Mouse (Mus musculus) regulatory T cell (primary cell): ENCODE results near the gene Gmppa.

Experiments used
- in situ Hi-C: fragments of 300-600 bp; cut with MboI, MseI; formaldehyde crosslinking; loops from one replicate; pipeline ENCODE4 v1.15.1; 2025; ENCODE audit warnings: high pct_unique_total_duplicates

Gmppa gene

DNA sequence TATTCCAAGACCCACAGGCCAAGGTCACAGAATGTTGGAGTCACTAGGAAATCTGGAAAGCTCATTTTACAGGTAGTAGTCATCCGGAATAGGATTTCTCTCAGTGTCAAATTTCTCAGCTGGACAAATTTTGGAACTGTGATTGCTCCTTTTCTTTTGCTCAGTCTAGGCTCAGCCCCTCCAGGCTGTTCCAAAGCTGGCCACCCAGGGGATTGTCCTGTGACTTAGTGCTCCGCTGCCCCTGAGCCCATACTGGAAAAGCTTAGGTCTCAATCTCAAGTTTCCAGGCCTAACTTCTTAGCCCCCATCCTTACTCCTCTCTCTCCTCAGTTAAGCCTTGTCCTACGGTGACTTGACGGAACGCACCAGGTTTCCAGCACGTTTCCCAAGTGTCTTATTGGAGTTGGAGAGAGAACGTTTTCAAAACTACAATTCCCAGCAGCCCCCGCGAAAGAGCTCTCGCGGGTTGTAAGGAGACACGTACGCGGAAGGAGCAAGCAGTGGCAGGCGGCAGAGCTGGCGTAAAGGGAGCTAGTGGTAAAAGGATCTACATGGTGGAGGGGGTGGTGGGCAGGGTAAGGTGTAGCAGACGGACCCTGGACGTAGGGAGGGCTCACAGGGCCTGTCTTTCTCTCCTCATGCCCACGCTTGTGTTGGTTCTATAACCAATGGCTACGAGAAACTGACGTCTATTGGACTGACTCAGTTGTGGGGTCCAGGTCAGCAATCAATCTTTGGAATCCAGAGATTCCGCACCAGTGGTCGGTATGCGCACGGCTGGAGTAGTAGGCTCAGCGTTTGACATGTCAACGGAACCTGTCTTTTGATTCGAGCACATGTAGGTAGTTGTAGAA, at the start of gene Gmppa:
Gmppa (plus strand) TSS at position 456 of the 854 bp plus-strand sequence.
- in situ Hi-C loops = no loop called here

DNA sequence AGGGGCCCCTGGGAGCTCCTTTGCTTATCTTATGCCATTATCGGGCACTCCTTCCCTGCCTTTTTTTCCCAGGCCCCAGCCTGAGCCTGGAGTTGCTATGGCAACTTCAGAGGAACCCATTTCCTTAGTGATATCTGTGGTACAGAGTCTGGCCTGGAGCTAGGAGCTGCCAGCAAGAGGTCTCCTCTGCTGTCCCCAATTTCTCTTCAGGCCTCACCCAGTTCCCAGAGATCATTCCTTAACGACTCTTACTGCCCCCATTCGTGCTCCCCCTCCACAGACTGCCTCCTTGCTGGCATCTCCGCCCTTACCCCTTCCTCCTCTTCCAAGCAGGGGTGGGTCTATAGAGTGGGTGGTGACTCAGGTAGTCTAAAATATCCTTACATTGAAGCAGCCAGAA, 49.6 kb upstream of the Gmppa start:
- in situ Hi-C loops = no loop called here

DNA sequence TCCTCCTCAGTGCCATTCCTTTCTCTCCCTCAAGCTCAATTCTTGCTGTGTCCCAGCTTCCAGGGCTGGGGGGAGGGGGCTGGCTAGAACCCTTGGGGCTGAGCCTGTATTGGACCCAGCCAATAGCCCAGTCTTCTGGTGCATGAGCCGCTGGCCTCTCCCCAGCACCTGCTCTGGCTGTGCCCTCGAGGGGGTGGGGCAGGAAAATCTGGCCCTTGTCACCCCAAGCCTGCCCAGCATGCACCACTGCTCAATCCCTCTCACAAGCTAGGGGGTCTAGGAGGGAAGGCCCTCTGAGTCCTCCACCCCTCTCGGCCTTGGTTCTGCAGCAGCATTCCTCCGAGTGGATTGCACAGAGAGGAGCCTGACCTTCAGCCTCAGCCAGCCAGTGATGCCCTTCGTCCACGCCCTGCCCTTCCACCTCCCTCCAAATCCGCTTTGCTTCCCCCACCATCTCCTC, 48.2 kb upstream of the Gmppa start:
- in situ Hi-C loops = no loop called here

DNA sequence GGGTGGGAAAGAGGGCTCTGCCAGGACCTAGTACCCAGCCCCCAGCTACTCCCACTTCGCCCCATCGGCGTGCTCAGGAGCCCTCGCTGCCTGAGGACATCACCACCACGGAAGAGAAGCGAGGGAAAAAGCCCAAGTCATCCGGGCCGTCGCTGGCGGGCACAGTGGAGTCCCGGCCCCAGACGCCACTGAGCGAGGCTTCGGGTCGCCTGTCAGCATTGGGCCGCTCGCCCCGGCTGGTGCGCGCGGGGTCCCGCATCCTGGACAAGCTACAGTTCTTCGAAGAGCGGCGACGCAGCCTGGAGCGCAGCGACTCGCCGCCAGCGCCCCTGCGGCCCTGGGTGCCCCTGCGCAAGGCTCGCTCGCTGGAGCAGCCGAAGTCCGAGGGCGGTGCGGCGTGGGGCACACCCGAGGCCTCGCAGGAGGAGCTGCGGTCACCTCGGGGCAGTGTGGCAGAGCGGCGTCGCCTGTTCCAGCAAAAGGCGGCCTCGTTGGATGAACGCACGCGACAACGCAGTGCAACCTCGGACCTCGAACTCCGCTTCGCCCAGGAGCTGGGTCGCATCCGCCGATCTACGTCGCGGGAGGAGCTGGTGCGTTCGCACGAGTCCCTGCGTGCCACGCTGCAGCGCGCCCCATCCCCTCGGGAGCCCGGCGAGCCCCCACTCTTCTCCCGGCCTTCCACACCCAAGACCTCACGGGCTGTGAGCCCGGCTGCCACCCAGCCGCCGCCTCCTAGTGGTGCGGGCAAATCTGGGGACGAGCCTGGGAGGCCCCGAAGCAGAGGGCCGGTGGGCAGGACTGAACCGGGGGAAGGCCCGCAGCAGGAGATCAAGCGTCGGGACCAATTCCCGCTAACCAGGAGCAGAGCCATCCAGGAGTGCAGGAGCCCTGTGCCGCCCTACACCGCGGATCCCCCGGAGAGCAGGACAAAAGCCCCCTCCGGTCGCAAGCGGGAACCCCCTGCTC, 47.5 kb upstream of the Gmppa start:
- in situ Hi-C loops = no loop called here

DNA sequence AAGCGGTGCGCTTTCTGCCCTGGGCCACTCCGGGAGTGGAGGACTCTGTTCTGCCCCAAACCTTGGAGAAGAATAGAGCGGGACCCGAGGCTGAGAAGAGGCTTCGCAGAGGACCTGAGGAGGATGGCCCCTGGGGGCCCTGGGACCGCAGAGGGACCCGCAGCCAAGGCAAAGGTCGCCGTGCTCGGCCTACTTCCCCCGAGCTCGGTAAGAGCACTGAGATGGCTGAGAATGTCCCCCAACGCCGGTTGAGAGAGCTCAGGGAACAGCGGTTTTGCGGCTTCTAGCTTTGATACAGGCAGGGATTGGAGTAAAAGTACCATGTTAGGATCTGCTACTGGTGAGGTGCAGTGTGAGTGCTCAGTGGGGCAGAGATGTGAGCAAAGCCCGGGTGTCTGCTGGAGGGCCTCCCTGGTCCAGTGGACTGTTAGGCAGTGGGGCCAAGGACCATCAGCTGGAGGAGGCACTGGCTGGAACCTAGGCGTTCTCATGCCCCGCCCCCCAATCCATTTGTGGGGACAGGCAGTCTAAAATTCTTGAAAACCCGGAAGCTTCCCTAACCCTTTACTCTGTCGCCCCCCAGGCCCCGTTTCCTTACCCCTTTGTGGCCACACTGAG, 46.7 kb upstream of the Gmppa start:
- in situ Hi-C loops = no loop called here

DNA sequence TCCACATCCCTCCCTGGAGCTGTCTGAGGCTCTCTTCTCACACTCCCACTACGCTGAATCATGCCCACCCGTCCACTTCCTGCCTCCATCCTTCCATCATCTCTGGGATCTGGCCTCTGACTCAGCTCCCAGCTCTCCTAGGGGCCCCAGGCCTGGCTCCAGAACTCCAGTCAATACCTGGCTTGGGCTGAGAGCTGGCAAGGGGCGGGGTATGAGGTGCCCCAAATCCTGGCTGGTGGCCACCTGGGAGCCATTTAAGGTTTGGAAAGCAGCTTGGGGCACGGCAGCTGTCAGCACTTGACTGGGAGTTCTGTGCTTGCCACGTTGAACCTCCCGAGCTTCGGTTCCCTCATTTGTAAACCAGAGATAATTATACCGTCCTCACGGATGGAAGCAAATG, 42.6 kb upstream of the Gmppa start:
- in situ Hi-C loops = no loop called here

DNA sequence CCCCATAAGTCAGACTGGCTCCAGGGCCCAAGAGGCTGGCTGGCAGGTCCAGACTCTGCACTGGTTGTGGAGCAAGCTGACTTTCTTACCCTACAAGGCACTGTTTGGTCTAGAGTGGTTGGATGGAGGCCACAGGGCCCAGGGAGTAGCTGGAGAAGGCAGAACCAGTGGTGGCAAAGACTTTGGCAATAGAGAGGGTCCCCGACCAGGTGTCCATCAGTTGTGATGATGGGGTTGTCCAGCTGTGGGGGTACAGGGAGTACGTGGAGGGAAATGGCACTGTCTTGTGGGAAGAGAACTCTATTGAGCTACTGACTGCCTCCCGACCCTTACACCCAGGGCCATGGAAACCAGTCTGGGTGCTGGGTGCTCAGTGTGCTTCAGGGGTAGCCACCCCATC, 41.9 kb upstream of the Gmppa start:
- in situ Hi-C loops = no loop called here

DNA sequence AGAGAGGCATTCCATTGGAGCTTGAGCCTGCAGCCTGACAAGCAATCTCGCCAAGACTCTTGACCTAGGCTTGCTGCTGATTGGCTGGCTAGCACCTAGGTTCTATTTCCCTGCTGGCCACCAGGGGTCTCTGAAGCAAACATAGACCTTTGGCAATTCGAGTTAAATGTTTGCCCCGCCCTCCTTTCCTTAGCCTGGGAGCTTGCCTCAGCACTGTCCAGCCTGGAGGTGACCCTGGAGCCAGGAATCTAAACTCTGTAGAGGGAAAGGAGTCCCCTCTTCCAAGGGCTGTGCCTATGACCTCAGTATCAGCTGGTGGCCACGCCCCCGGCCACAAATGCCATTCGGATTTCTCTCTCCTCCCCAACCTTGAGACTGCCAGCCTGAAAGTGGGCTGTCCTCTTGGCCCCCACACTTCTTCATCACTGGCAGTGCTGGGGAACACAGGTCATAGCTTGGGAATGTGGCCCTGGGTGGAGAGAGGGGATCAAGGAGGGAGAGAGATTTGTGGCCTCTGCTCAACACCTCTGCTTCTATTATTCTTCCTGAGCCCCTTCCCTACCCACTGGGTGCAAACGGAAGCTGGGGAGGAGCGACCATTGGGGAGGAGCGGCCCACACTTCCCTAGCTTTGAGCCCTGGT, 36.8 kb upstream of the Gmppa start:
- in situ Hi-C loops = no loop called here

DNA sequence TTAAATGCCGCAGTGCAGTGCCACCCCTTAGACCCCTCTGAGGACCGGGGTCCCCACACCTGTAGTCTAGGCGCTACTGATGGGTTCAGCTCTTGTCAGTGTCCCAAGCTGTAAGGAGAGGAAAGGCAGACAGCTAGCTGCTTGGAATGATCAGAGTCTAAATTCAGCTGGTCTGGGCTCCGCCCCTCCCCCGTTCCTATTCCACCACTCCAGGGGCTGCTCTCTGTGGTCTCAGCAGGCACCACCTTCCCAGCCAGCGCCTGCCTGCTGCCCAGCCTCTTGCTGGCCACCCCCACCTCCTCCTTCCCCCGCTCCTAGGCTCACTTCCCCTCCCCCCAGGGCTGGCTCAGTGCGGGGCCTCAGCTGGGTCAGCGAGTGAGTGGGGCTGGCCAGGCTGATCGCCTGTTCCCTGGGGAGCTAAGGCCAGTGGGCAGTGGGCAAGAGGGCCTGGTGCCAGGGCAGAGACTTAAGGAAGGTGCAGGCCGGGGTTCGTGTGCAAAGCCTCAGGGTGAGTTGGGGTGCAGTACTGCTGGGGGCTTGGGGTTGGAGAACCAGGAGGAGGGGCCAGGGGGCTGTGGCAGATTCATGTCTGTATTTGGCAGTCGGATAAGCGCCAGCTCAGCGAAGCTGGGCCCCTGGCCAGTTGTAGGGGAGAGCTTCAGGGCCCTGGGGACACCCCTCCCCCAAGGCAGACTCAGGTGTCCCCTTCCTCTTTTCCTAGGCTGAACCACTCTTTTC, 35.8 kb upstream of the Gmppa start:
- in situ Hi-C loops = no loop called here

DNA sequence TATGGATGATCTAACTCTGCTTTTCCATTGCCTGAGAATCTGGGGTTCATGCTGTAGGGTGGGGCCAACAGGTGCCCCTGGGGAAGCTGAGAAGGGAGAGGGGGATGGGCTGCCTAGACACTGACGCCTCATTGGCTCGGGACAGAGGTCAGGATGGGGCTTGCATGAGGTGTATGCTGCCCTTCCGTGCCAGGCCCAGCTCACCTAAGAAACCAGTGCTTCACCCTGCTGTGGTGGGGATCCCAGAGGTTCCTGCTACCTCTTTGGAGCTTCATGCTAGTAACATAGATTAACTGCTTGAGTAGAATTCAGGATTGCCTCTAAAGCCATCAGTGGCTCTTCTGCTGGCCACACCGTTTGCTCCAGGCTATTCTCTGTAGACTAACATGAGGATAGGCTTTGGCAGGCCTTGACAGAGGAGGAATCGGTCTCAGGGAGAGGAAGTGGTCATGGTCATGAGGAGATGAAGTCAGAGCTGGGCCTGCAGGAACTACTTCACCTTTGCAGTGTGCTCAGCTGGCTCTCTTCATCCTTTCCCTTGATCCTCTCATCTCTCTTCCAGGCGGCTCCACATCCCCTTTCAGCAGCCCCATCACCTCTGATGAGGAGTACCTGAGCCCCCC, 35.1 kb upstream of the Gmppa start:
- in situ Hi-C loops = no loop called here

DNA sequence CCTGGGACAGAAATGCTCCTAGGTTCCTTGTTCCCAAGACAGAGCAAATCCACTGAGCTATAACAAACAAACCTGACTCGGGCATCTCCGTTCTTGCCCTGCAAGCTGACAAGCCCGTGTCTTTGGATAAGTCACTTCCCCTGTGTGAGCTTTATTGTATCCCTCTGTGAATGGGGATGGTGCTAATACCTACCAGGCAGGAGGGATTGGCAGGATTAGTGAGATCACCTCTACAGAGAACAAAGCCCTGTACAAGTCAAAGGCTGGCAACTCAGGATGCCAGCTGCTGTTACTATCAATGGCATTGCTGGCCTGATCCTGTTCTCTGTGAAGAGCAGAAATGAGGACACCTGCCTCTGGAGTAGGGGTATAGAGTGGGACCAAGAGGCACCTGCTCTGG, 30.2 kb upstream of the Gmppa start:
- in situ Hi-C loops = no loop called here

DNA sequence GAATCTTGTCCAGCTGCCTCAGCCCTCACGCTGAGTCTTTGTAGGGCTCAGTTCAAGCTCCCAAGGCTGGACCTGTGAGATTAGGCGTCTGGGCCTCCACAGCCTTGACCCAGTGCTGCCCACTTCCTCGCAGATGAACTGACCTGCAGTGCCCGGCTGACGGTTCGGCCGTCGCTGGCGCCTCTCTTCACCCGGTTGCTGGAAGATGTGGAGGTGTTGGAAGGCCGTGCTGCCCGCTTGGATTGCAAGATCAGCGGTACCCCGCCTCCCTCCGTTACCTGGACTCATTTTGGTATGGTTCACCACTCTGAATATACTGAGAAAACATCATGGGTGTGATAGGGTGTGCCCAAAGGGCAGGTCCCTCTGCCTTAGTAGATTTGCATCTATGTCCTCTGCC, 29.6 kb upstream of the Gmppa start:
- in situ Hi-C loops = no loop called here

DNA sequence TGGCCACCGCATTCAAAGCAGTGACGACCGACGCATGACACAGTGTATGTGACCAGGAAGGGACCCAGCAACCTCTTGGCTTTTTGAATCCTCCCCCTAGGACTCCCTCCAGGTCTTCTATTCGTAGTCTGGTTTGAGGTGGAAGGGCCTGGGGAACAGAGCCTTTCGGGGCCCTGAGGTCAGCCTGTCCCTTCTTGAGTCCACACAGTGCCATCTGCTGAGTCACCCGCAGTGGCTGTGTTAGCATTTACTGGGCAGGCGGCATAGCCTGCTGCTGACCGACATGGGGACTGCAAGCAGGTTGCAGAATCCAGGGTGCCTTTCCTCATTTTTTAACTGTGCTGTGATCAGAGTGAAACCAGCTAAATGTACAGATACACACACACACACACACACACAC, 28.7 kb upstream of the Gmppa start:
- in situ Hi-C loops = no loop called here

DNA sequence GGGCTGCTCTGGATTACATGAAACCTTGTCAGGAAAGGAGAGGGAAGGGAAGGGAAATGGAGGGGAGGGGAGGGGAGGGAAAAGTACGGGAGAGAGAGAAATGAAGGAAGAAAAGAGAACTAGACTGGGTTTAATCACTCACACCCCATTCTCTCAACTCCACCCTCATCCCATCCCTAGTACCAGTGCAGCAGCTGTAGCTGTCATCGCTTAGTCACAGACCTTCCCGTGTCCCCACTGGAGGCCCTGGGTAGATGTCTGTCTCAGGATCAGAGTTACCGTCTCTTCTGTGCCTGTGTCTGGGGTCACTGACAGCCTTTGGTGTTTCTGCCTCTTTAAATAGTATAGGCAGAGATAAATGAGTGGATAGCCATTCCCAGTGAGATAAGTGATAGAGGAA, 27.5 kb upstream of the Gmppa start:
- in situ Hi-C loops = no loop called here

DNA sequence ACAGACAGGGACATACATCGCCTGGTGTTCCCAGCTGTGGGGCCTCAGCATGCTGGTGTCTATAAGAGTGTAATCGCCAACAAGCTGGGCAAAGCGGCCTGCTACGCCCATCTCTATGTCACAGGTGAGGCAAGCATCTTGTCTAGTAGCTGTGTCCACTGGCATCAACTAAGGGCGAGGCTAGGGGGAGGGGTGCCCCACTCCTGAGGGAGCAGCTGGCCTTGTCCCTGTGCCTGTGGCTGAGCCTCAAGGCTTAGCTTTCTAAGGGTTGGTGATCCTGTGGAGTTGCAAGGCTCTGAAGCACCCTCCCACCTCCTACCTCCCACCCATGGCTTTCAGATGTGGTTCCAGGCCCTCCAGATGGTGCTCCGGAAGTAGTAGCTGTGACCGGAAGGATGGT, 25.8 kb upstream of the Gmppa start:
- in situ Hi-C loops = no loop called here

DNA sequence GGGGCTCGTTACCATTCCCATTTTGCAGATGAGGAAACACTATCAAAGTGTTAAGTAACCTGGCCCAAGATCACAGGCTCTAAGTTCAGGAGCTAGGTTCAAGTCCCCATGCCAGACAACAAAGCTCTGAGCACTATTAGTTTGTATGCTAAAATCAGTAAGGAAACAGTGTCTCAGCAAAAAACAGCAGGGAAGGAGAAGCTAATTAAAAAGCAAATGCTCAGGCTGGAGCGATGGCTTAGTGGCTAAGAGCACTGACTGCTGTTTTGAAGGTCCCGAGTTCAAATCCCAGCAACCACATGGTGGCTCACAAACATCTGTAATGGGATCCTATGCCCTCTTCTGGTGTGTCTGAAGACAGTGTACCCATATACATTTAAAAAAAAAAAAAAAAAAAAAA, 23.5 kb upstream of the Gmppa start:
- in situ Hi-C loops = no loop called here

DNA sequence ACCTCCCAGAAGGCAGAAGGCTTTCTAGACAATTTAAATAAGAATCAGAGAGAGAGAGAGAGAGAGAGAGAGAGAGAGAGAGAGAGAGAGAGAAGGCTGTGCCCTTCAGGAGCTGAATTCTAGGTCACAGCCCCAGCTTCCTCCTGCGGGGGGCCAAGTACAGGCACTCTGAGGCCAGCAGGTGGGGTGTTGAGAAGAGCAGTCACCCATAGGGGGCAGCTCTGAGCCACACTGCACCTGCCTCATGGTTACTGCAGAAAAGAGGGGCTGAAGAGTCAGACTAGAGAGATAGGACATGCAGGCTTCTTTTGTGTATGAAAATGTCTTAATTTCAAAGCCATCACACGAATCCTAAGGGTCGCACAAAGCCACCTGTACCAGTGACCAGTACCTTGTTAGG, 22.0 kb upstream of the Gmppa start:
- in situ Hi-C loops = no loop called here

DNA sequence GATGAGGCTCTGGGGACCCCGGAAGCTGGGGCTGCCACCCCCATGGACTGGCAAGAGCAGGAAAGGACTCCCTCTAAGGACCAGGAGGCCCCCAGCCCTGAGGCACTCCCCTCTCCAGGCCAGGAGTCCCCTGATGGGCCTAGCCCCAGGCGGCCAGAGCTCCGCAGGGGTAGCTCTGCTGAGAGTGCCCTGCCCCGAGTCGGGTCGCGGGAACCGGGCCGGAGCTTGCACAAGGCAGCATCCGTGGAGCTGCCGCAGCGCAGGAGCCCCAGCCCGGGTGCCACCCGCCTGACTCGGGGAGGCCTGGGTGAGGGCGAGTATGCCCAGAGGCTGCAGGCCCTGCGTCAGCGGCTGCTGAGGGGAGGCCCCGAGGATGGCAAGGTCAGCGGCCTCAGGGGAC, 13.9 kb upstream of the Gmppa start:
- in situ Hi-C loops = no loop called here

DNA sequence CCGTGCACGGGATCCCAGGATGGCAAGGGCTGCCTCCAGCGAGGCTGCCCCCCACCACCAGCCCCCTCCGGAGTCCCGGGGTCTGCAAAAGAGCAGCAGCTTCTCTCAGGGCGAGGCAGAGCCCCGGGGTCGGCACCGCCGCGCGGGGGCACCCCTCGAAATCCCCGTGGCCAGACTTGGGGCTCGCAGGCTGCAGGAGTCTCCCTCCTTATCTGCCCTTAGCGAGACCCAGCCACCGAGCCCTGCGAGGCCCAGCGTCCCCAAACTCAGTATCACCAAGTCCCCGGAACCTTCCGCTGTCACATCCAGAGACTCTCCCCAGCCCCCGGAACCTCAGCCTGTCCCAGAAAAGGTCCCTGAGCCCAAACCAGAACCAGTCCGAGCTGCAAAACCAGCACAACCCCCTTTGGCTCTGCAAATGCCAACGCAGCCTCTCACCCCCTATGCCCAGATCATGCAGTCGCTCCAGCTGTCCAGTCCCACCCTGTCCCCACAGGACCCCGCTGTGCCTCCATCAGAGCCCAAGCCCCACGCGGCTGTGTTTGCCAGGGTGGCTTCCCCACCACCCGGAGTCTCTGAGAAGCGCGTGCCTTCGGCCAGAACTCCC, 13.4 kb upstream of the Gmppa start:
- in situ Hi-C loops = no loop called here

DNA sequence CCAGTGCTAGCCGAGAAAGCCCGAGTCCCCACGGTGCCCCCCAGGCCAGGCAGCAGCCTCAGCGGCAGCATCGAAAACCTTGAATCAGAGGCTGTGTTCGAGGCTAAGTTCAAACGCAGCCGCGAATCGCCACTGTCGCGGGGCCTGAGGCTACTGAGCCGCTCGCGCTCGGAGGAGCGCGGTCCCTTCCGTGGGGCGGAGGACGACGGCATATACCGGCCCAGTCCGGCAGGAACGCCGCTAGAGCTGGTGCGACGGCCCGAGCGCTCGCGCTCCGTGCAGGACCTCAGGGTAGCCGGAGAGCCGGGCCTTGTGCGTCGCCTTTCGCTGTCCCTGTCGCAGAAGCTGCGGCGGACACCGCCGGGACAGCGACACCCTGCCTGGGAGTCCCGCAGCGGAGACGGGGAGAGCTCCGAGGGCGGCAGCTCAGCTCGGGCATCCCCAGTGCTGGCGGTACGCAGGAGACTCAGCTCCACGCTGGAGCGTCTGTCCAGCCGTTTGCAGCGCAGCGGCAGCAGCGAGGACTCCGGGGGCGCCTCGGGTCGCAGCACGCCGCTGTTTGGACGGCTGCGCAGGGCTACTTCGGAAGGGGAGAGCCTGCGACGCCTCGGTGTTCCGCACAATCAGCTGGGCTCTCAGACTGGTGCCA, 12.8 kb upstream of the Gmppa start:
- in situ Hi-C loops = no loop called here
